ENCODE assay signal across 16 mouse cellular contexts in the genomic region with DNA sequence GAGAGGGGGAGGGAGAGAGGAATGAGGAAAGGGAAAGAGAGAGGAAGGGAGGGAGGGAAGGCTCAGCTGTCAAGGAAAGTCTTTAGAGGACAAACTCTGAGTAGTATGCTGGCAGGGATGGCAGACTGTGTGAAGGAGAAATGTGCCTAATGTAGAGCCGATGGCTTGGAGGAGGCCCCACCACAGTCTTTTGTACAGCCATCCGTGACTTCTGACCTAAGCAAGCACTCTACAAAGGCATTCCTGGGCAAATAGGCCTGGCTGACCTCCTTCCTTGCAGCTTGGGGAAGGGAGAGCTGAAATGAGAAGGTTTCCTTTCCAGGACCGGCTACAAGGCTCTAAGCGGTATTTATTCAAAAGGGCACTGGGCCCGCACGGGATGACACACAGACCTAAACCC.
DNase-seq lines count a peak whose midpoint lies in the region; ATAC-seq and TF ChIP-seq lines count a peak whose summit lies in the region.
"Had no signal": no experiment of that assay in that cellular context is flagged by ENCODE, and none has a peak within 500 bp of the region (broad histone marks: within the 10 kb centered on the region; RNA-seq: fewer than 3 reads in every experiment).

No protein-coding gene starts in this region.

- 51% methylated on average over 6 of the region's 6 CpGs for WGBS in forebrain, embryonic 10.5 days
- 52% methylated on average over 6 of the region's 6 CpGs for WGBS in forebrain, postnatal 0 days
- 40% methylated on average over 6 of the region's 6 CpGs for WGBS in midbrain, embryonic 10.5 days
- WGBS in midbrain, embryonic 13.5 days: 37% methylated on average over 6 of the region's 6 CpGs
- WGBS in intestine, embryonic 16.5 days: 49% methylated on average over 6 of the region's 6 CpGs

- peaks cover 42% of the 10 kb centered on the region for H3K4me1 ChIP-seq in forebrain, embryonic 10.5 days
- H3K4me1 ChIP-seq in forebrain, postnatal 0 days (ENCODE audit: insufficient read depth): no peaks in the 10 kb centered on the region
- H3K4me1 ChIP-seq in midbrain, embryonic 10.5 days: peaks cover 44% of the 10 kb centered on the region
- peaks cover 6% of the 10 kb centered on the region; the same call in 1 of the 2 replicates for H3K4me1 ChIP-seq in midbrain, embryonic 13.5 days (replicated peaks)
- peaks cover 23% of the 10 kb centered on the region for H3K4me1 ChIP-seq in intestine, embryonic 16.5 days (ENCODE audit: control insufficient read depth, insufficient read depth, low read length)

- peaks cover 3% of the 10 kb centered on the region; the same call in 1 of the 2 replicates for H3K27me3 ChIP-seq in forebrain, embryonic 10.5 days (ENCODE audit: poor library complexity, severe bottlenecking)
- no peaks in the 10 kb centered on the region for H3K27me3 ChIP-seq in forebrain, postnatal 0 days (ENCODE audit: insufficient read depth, low read length)
- H3K27me3 ChIP-seq in midbrain, embryonic 10.5 days (ENCODE audit: low read depth, poor library complexity, severe bottlenecking): peaks cover 34% of the 10 kb centered on the region
- peaks cover 16% of the 10 kb centered on the region; the same call in 1 of the 2 replicates for H3K27me3 ChIP-seq in midbrain, embryonic 13.5 days
- no peaks in the 10 kb centered on the region for H3K27me3 ChIP-seq in intestine, embryonic 16.5 days (replicated peaks; ENCODE audit: control insufficient read depth, insufficient read depth, low read length)
- H3K27me3 ChIP-seq: heart, embryonic 12.5 days; neural tube, embryonic 15.5 days had no signal

- TF ChIP-seq CTCF in forebrain, postnatal 0 days (IDR thresholded peaks at IDR 0.05; ENCODE audit: low read depth): no peak
- TF ChIP-seq CTCF in layer of hippocampus, adult 2 months (conservative IDR thresholded peaks at IDR 0.05): no peak

- no peak overlapping the region for H3K4me2 ChIP-seq in forebrain, postnatal 0 days (ENCODE audit: low read depth)
- H3K4me2 ChIP-seq in midbrain, embryonic 13.5 days (replicated peaks): no peak overlapping the region
- H3K4me2 ChIP-seq in intestine, embryonic 16.5 days (ENCODE audit: low read depth, low read length): no peak overlapping the region
- H3K4me2 ChIP-seq: heart, embryonic 12.5 days; neural tube, embryonic 15.5 days had no signal

- no peaks in the 10 kb centered on the region for H3K36me3 ChIP-seq in forebrain, embryonic 10.5 days (replicated peaks)
- no peaks in the 10 kb centered on the region for H3K36me3 ChIP-seq in forebrain, postnatal 0 days (ENCODE audit: insufficient read depth)
- H3K36me3 ChIP-seq in midbrain, embryonic 10.5 days: no peaks in the 10 kb centered on the region
- no peaks in the 10 kb centered on the region for H3K36me3 ChIP-seq in midbrain, embryonic 13.5 days
- no peaks in the 10 kb centered on the region for H3K36me3 ChIP-seq in intestine, embryonic 16.5 days (ENCODE audit: control insufficient read depth, insufficient read depth, low read length)
- H3K36me3 ChIP-seq: heart, embryonic 12.5 days; neural tube, embryonic 15.5 days had no signal

- H3K9ac ChIP-seq in forebrain, postnatal 0 days: no peak overlapping the region
- no peak overlapping the region for H3K9ac ChIP-seq in midbrain, embryonic 13.5 days (replicated peaks)
- peak overlapping the region; percentile 46; the same call in 1 of the 2 replicates for H3K9ac ChIP-seq in intestine, embryonic 16.5 days (ENCODE audit: low read depth, low read length)
- H3K9ac ChIP-seq: heart, embryonic 12.5 days; neural tube, embryonic 15.5 days had no signal

- peak overlapping the region; percentile 64 for H3K27ac ChIP-seq in forebrain, embryonic 10.5 days
- H3K27ac ChIP-seq in forebrain, postnatal 0 days (ENCODE audit: low read depth, low read length): no peak overlapping the region
- H3K27ac ChIP-seq in midbrain, embryonic 10.5 days (replicated peaks): peak overlapping the region; percentile 64
- H3K27ac ChIP-seq in midbrain, embryonic 13.5 days: no peak overlapping the region
- H3K27ac ChIP-seq in intestine, embryonic 16.5 days (ENCODE audit: low read length): no peak overlapping the region
- H3K27ac ChIP-seq in layer of hippocampus, adult 2 months: no peak overlapping the region
- H3K27ac ChIP-seq: neural tube, embryonic 15.5 days had no signal

- no peak overlapping the region for H3K4me3 ChIP-seq in forebrain, embryonic 10.5 days
- H3K4me3 ChIP-seq in forebrain, postnatal 0 days (ENCODE audit: low read depth, low read length): no peak overlapping the region
- H3K4me3 ChIP-seq in midbrain, embryonic 10.5 days: no peak overlapping the region
- no peak overlapping the region for H3K4me3 ChIP-seq in midbrain, embryonic 13.5 days (replicated peaks)
- no peak overlapping the region for H3K4me3 ChIP-seq in intestine, embryonic 16.5 days (ENCODE audit: low read length)
- no peak overlapping the region for H3K4me3 ChIP-seq in layer of hippocampus, adult 2 months
- H3K4me3 ChIP-seq: heart, embryonic 12.5 days; neural tube, embryonic 15.5 days had no signal

- no peaks in the 10 kb centered on the region for H3K9me3 ChIP-seq in forebrain, embryonic 10.5 days
- H3K9me3 ChIP-seq in forebrain, postnatal 0 days (ENCODE audit: low read length): no peaks in the 10 kb centered on the region
- no peaks in the 10 kb centered on the region; the same call in 1 of the 2 replicates for H3K9me3 ChIP-seq in midbrain, embryonic 10.5 days (replicated peaks)
- H3K9me3 ChIP-seq in midbrain, embryonic 13.5 days: no peaks in the 10 kb centered on the region
- no peaks in the 10 kb centered on the region for H3K9me3 ChIP-seq in intestine, embryonic 16.5 days (ENCODE audit: control insufficient read depth, low read length)
- H3K9me3 ChIP-seq: heart, embryonic 12.5 days; neural tube, embryonic 15.5 days had no signal

- no peak for DNase-seq in forebrain, embryonic 10.5 days (ENCODE audit: extremely low spot score, low spot score)
- no peak for DNase-seq in forebrain, postnatal 0 days
- peak; percentile 21 for DNase-seq in midbrain, embryonic 10.5 days (ENCODE audit: low spot score)
- DNase-seq in layer of hippocampus, adult 2 months (ENCODE audit: low spot score in 2 of 2): no peak
- no peak for DNase-seq in spleen, postnatal 4 days (ENCODE audit: low spot score in 2 of 2)
- DNase-seq in frontal cortex, postnatal 25 days (ENCODE audit: low spot score in 2 of 2): no peak
- DNase-seq: adrenal gland, postnatal 14 days; cerebellum, adult 9-11 months; gastrocnemius, postnatal 36 days; kidney, postnatal 36 days; lung, adult 2 months had no signal

- no peak for ATAC-seq in forebrain, postnatal 0 days
- ATAC-seq in midbrain, embryonic 13.5 days: no peak
- ATAC-seq in intestine, embryonic 16.5 days: no peak
- ATAC-seq: forebrain, embryonic 16.5 days had no signal

Comparison
In these comparisons a context has a peak if more than half of its experiments do, and no peak if none do; other contexts are left out.
1. H3K27ac ChIP-seq: peak in forebrain, embryonic 10.5 days (single experiment) and midbrain, embryonic 10.5 days (single experiment); none in forebrain, postnatal 0 days (single experiment), midbrain, embryonic 13.5 days (single experiment), intestine, embryonic 16.5 days (single experiment) and layer of hippocampus, adult 2 months (single experiment).